Mouse (Mus musculus) ES-E14 (cell line): ENCODE results near the gene Vps33a.

Source experiments
- MAFK ChIP-seq: IDR thresholded peaks from 2 replicates; pipeline ENCODE4 v1.6.1; 2014; ENCODE audit warnings: mild to moderate bottlenecking, low read depth, low read length, inconsistent platforms; ENCODE audit not compliant: insufficient read depth
- ZC3H11A ChIP-seq: IDR thresholded peaks from 2 replicates; pipeline ENCODE4 v1.6.1; 2012; ENCODE audit warnings: low read depth, mild to moderate bottlenecking, inconsistent platforms, low read length, borderline replicate concordance

DNA sequence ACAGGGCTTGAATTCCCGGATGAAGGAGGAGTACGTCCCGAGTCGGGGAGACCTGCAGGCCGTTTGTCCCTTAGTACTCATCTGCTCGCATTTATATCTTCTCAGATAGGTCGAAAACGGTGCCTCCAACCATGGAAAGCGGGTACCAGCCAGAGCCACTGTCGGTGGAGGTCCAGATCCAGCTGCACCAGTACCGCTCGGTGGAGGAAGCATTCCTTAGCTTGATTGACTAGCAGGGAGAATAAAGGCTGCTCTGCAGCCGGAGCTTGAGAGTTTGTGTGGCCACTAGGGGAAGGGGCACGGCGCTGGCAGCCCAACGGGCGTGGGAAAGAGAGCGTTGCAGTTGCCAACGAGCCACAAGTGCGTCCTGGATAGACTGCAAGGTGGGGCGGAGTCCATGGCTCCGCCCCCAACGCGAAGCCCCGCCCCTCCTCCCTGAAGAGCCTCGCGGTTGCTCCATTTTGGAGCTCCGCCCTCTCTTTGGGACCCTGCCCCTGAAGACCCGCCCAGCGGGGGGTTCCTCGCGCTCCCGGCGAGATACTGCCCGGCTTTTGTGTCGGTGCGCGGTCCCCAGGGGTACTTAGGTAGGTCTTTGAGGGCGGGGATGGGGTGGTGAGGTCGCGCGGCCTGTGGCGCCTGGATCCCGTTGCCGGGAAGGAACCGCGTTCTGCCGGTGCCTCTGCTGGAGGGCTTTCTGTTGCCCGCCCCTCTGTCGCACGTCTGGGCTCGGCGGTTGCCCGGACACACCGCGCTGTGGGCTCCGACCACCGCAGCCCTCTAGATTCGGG lies 64.7 kb downstream of the Vps33a start:
- TF ChIP-seq MAFK (no peak), ZC3H11A (no peak)
